Mouse (Mus musculus) lung, adult 18-20 months (tissue): ENCODE data around the gene Fadd.

Source experiments
- DNase-seq, 2 experiments: peaks; one replicate each; pipeline ENCODE4 v3.0.0; 2022; ENCODE audit warnings: mixed read lengths in 2 of 2

Gene Fadd

DNA sequence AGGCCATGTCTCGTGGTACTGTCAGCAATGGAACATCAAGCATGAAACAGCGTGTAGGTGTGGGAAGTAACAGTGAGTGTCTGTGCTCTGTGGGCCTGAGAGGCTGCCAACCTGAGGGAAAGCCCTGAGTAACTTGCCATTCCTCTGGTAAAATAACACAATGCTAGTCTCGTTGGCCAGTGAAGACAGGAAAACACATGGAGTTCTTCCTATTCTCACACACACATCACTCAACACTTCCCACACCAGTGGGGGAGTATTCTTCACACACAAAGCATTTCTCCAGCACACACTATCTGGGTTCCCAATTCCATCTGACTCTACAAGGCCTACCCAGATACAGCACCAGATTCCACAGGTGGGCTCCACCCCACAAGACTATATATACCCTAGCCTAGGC, 52.4 kb downstream of the Fadd start:
- no peak for DNase-seq

DNA sequence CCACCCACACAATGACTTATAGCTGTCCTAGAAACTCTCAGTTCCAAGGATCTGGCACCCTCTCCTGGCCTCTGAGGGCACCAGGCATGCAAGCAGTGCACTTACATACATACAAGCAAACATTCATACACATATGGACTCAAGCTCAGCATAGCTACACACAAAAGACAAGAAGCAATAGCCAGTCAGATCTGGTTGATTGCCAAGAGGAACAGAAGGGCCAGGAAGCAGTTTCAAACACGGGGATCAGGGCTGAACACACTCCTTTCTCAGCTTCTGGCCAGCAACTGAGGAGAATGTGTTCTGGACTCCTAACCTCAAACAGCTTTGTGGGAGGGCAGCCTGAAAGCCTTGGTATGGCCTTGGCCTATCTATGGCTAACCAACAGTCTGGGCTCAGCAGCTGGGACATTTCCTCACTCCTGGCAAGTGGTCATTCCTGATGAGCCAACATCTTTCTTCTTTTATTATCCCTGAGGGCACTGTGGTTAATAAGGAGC, 54.5 kb downstream of the Fadd start:
- DNase-seq = peak; percentile 12 to 14
